Mouse (Mus musculus) heart, adult 11 months (tissue): Measurements from ENCODE around the gene Dlg2.

Experiments
- DNase-seq: peaks from one replicate; pipeline ENCODE4 v3.0.0; 2022

Dlg2 gene

DNA sequence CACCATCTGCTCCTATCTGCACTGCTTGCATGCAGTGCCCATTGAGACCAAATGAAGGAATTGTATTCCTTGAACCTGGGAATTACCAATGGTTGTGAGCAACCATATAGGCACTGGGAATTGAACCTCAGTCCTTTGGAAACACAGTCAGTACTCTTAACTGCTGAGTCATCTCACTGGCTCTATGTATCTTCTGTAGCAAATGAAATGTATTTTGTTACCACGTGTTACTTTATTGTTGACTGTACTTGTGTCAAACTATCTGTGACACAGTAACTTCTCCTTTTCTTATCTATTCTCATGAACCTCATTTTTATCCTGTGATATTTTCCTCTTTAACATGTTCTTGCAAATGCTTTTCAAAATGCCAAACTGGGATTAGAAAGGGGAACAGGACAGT, 1722.7 kb downstream of the Dlg2 start:
- DNase-seq = no peak

- DNase-seq = no peak
These were observed 1734.2 kb downstream of the Dlg2 start for GRCm38 (mm10) chr7:92210701-92211100.

DNA sequence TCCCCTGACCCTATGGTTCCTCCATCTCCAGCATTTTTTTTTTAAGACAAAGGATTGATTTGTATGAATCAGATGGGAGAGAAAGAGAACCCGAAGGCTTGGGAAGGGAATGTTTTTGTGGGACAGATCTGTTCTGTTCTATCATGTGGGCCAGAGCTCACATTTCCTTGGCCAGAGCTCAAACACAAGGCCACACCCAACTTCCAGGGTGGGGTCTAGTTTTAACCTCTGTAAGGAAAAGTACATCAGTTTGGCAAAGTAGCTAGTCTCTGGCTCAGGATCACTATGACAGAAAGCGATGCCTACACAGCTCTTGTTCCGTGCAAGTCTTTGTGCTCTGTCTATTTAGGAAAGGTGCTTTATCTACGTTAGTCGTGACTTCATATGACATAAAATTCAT, 1737.3 kb downstream of the Dlg2 start:
- DNase-seq = peak; percentile 95

GRCm38 (mm10) chr7:92218171-92218570, 1741.7 kb downstream of the Dlg2 start:
- no peak for DNase-seq

DNA sequence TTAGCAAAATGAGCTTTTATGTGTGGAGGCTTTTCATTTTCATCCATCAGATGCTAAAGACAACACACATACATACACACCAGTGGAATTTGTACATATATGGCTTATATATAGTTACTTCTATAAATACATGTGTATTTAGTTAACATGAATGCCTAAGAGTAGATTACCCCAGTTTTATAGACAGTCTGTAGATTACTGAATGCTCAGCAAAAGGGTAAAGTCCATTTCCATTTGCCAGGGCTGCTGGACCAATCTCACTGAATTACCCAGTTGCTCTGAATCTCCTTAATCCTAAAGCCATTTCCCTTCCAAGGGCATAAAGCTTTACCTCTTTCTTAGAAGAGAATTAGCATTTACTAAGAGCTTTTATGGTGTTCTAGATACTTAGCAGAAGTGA, 1744.1 kb downstream of the Dlg2 start:
- no peak for DNase-seq

DNA sequence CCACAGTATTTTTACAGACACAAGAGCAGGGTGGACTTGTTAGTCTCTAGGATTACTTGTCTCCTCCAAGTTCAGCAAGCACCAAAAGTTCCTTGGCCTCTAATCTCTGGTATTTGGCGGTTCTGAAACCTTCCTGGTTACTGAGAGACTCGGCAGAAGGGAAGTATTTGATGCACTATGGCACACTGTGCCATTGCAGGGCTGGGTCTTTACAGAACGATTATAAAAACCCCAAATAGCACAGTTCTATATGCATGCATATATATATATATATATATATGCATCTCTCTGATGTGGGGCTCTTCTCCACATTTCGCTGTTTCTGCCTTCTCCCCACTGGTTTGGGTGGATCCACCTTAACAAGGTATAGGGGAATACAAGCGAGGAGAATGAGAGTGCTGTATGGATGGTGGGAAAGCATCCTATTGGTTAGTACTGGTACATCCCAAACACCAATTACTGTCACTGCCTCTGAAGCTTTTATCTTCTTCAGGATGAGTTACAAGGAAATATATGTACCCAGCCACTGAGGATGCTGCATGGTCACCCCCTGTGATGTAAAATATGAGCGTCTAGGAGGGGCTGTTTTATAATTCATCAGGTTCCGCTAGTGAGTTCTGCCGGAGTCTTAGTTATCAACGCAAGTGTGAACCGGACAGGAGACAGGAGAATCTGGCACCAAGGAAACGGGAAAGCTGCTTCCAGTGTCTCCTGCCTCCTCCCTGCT, 1758.2 kb downstream of the Dlg2 start:
- no peak for DNase-seq

GRCm38 (mm10) chr7:92235541-92236031, 1759.1 kb downstream of the Dlg2 start:
- no peak for DNase-seq

DNA sequence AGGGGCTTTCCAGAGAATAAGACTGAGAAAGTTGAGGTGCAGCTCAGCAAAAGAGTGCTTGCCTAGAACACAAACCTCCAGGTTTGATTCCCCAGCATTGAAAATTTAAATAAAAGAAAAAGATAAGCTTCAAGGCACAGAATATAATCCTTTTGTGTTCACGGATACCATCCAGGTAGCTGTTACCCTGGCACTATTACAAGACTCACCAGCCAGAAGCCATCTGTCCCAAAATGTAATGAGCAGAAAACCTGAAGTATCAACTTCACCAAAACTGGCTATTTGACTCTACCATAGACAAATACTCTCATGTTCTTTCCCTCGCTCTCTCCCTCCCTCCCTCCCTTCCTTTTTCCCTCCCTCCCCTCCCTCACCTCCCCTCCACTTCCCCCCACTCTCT, 1764.4 kb downstream of the Dlg2 start:
- no peak for DNase-seq

- DNase-seq = no peak
These were observed 1771.1 kb downstream of the Dlg2 start for GRCm38 (mm10) chr7:92247594-92247993.

DNA sequence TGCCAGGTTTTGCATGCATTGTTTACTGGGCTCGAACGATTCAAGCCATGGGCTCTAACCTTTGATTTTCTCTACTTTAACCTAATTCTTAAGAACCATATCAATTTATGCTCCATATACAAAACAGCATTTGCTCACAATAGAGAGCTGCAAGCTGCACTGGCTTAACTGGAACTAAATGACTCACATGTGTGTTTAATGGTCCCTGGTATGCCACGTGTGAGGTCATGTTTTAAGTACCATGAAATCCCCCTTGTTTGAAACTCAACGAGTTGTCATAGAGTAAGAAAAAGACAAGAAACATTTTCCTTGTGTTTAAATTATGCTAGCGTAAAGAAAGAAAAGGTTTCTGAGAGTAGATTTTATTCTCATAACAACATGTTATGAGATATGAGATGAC, 1772.1 kb downstream of the Dlg2 start:
- no peak for DNase-seq

- DNase-seq = no peak
These were observed 1781.7 kb downstream of the Dlg2 start for GRCm38 (mm10) chr7:92258148-92258547.

- no peak for DNase-seq
These were observed 1782.2 kb downstream of the Dlg2 start for GRCm38 (mm10) chr7:92258701-92259100.

GRCm38 (mm10) chr7:92264325-92264724, 1787.9 kb downstream of the Dlg2 start:
- DNase-seq = no peak

- no peak for DNase-seq
These were observed 1788.5 kb downstream of the Dlg2 start for GRCm38 (mm10) chr7:92264964-92265363.

DNA sequence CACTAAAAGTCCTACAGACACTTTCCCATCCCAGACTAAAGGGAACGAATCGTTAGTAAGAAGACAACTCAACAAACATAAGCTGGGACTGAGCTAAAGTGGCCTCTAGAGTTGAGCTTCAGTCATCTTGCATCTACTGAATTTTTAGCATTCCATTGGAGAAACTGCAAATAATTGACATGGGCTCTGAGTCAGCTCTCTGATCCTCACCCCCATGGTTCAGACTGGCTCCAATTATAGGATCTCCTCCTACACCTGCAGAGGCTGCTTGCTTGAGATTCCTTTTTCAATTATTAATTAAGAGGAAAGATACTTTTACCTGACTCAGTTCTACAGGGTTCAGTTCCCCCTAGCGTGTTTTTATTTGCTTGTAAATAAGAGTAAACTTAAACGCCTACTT, 1798.9 kb downstream of the Dlg2 start:
- no peak for DNase-seq

GRCm38 (mm10) chr7:92277629-92278028, 1801.2 kb downstream of the Dlg2 start:
- no peak for DNase-seq

GRCm38 (mm10) chr7:92280925-92281324, 1804.5 kb downstream of the Dlg2 start:
- DNase-seq = no peak

GRCm38 (mm10) chr7:92287058-92287457, 1810.6 kb downstream of the Dlg2 start:
- DNase-seq = no peak

DNA sequence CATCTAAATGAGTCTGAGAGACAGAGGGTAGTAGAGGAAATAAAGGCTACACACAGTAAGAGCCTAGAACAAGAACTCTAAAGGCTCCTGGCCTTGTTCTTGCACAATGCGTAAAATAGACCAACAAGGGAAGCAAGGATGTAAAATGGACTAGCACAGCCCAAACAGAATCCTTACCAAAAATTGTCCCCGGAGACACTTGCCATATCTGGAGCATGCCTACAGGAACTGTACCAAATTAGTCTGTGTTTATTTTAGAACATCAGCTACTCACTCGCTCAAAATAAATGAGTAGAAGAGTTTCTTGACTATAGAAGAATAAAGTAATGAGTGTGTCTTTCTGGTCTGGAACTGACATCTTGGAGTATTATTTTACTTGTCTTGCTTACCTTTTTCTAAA, 1812.3 kb downstream of the Dlg2 start:
- no peak for DNase-seq

- DNase-seq = no peak
These were observed 1816.5 kb downstream of the Dlg2 start for GRCm38 (mm10) chr7:92292918-92293518.

DNA sequence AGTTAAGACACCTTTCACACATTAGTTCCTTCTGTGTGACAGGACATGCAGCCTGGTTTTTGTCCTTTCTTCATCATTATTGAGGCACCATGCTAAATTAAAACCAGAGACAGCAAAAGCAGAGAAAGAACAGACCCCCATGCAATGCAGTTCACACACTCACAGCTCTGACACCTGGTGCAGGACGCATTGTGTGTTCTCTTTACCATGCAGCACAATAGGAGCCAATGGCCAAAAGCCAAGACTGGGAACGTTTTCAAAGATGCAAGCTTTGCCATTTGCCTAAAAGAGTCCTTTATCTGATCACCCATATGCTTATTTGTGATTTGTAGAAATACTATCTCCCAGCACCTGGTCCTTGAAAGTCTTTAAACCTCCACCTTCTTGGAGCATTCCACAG, 1824.6 kb downstream of the Dlg2 start:
- DNase-seq = no peak

- DNase-seq = no peak
These were observed 1831.2 kb downstream of the Dlg2 start for GRCm38 (mm10) chr7:92307634-92308033.

- DNase-seq = no peak
These were observed 1831.7 kb downstream of the Dlg2 start for GRCm38 (mm10) chr7:92308168-92308567.

GRCm38 (mm10) chr7:92316389-92316788, 1839.9 kb downstream of the Dlg2 start:
- DNase-seq = peak; percentile 92

- no peak for DNase-seq
These were observed 1843.0 kb downstream of the Dlg2 start for GRCm38 (mm10) chr7:92319469-92319868.
